Mouse (Mus musculus) activated CD4-positive, CD25-positive, alpha-beta regulatory T cell, adult 4 months (primary cell): Measurements from ENCODE around the gene Wdr61. TPM values are rescaled to one million over a fixed set of nuclear protein-coding genes. Genes with fewer than 3 reads are reported as not detected.

ENCODE experiments used
- ATAC-seq: one replicate; pipeline ENCODE4 v1.8.0; 2017
- polyA plus RNA-seq, 2 experiments: library from polyadenylated mRNA; unstranded; fragments of 100-300 nt; shearing (Covaris generic); gene quantifications; one replicate each; pipeline ENCODE4 v1.2.1; 2017

Gene Wdr61
- polyA plus RNA-seq, 2 experiments from 2014 or later, result 123 to 134 TPM

- peak; percentile 75 for ATAC-seq
These were observed 57.8 kb downstream of the Wdr61 start for GRCm38 (mm10) chr9:54676531-54676986.

- ATAC-seq, result no peak
These were observed 60.4 kb downstream of the Wdr61 start for GRCm38 (mm10) chr9:54673887-54674286.

GRCm38 (mm10) chr9:54671962-54672361, 62.4 kb downstream of the Wdr61 start:
- ATAC-seq, result no peak

DNA sequence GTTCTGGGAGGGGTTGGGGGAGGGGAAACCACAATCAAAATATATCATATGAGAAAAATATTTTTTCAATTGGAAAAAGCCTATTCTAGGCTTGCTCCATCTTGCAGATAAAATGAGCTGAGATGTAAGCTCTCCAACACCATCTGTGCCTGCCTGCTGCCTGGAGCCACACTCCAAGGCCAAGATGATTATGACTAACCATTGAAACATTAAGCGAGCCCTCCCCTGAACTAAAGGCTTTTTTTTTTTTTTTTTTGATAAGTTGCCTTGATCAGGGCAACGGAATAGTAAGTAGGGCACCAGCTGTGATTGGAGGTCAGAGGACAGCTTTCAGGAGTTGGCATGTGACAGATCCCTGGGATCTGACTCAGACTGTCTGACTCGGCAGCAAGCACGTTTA, 65.9 kb downstream of the Wdr61 start:
- ATAC-seq, result no peak

GRCm38 (mm10) chr9:54666116-54666515, 68.2 kb downstream of the Wdr61 start:
- no peak for ATAC-seq

Other genes starting within 250 kb of the Wdr61 start
- under 1 TPM in 1 of 2 experiments, not detected in 1; 0.83 TPM for gene Dmxl2, start 232.9 kb downstream of the Wdr61 start, polyA plus RNA-seq
- gene Sh2d7, start 195.5 kb downstream of the Wdr61 start, polyA plus RNA-seq, result not detected
- 1 to 10 TPM; 1.1 to 2.1 TPM for gene Cib2, start 174.3 kb downstream of the Wdr61 start, polyA plus RNA-seq
- gene Idh3a, start 148.2 kb downstream of the Wdr61 start, polyA plus RNA-seq, result 100 to 1,000 TPM; 155 to 163 TPM
- 10 to 100 TPM; 52.6 to 55.5 TPM for gene Acsbg1, start 72.6 kb downstream of the Wdr61 start, polyA plus RNA-seq
- gene Dnaja4, start 35.6 kb downstream of the Wdr61 start, polyA plus RNA-seq, result 1 to 10 TPM; 3.3 to 3.9 TPM
- gene Crabp1, start 30.2 kb upstream of the Wdr61 start, polyA plus RNA-seq, result not detected
- gene Ireb2, start 129.3 kb upstream of the Wdr61 start, polyA plus RNA-seq, result 10 to 100 TPM; 20.4 to 22.8 TPM
- gene Hykk, start 182.8 kb upstream of the Wdr61 start, polyA plus RNA-seq, result under 1 TPM; 0.34 to 0.60 TPM
- gene Psma4, start 216.3 kb upstream of the Wdr61 start, polyA plus RNA-seq, result 100 to 1,000 TPM; 298 to 320 TPM
- gene AY074887, start 216.5 kb upstream of the Wdr61 start, polyA plus RNA-seq, result not detected
- not detected for gene Chrna5, start 246.4 kb upstream of the Wdr61 start, polyA plus RNA-seq